Mouse (Mus musculus) c-Kit-positive CD71-positive TER-119-positive erythroid progenitor cells, embryonic 14.5 days (primary cell): ENCODE measurements around the gene Gstt3.
"Not testable (repeated sequence)": the region's sequence is repeated elsewhere in the genome, so short reads cannot be mapped to it uniquely, and the experiment has no call there.

Source experiments
- DNase-seq: peaks from one replicate; pipeline ENCODE4 v3.0.0-alpha.2; 2013; ENCODE audit warnings: low spot score

The Gstt3 gene

DNA sequence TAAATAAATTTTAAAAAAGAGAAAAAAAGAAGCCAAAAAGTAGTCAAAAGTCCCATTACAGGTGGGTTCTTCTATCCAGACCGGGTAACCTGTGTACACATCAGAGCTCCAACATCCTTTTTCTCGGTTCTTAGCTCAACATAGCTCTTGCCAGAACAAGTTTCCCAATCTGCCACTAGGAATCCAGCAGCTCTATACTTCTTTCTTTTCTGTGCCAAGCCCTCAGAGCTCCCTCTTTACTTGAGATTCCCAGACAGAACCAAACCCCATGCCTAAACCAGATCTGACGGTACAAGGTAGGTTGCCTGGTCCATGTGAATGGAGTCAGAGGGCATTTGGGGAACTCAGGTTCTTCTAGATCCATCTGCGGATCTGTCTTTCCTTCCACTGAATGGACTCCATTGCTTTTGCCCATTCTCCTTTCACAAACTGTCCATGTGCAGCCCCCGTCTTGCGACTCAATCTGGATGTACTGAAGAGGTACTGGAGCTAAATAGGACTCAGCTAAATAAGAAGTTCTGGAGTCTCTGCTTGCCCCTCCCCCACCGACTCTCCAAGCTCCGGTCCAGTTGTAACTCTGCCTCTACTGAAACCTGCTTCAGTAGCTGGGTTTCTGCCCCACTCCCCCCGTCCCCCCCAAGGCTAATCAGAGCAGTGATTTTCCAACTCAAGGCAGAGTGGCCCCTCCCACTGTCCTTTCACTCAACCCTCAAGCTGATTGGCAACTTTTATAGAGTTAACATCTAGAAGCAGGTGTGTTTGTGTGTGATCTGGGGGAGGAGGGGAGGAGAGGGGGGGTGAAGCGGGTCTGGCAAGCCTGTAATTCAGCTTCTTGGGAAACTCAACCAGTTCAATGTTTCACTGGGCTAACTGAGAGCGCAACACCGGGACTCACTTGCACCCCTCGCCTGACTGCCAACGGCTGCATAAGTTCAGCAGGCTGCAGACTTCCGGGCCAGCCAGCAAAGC lies 1.7 kb downstream of the Gstt3 start:
- no peak for DNase-seq

DNA sequence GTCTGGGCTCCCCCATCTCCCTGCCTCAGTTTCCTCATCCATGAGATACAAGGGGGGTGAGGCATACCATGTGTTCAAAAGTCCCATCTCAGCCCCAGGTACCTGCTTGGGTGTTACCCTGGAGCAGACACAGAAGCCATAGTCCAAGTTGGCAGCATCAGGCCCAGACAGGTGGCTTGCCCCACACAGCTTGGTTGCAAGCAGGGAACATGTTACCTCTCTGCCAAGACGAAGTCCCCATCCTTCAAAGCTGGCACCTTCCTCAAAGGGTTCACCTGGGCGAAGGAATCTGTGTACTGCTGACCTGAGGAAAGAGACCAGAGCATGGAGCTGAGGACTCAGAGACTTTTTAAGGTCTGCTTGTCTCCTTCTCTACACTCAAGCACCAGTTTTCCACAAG lies 3.3 kb downstream of the Gstt3 start:
- DNase-seq = no peak

DNA sequence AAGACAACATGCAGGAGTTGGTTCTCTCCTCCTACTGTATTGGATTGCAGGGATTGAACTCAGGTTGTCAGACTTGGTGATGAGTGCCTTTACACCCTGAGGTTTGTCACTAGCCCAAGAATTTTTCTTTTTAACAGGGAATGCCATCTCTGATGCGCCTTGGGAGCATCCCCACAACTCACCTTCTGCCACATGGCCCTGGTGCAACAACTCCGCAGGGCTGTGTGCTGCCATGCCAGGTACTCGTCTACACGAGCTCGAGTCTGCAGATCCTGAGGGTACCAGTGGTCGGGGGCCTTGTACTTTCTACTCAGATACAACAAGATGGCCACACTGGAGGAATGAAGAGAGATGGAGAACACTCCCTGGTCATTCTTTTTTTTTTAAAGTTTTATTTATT lies 4.7 kb downstream of the Gstt3 start:
- DNase-seq = no peak

DNA sequence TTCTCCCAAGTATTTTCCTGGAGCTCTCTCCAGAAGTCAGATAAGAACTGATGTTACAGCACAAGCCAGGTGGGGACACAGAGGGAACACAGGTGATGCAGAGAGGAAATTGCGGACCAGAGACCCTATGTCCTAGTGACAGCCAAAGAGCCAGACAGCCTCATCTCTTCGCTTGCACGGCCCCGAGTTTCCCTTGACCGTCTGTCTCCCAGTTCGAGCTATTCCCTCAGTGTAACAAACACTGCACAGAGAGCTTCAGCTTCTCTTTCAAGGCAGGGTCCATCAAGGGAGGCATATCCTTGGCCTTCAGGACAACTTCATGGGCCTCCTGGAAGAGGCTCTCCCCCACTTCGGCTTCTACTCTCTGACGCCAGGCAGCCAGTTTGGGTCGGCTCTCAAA lies 6.6 kb downstream of the Gstt3 start:
- no peak for DNase-seq

DNA sequence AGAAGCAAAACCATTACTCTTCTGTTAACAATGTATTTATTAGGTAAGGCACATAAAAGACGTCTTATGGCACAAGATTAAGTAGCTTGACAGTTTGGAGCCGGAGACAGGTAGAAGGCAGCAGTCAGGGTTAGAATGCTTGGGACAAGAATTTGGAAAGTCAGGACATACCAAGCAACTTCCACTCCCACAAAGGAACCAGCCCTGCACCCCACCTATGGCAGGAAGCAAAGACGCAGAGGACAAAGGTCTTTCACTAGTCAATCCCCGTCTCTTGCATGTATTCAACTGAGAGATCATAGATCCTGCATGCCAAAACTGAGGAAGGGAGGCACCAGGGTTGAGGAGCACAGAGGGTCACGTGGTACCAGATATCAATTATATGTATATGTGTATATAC lies 7.1 kb downstream of the Gstt3 start:
- DNase-seq = no peak

DNA sequence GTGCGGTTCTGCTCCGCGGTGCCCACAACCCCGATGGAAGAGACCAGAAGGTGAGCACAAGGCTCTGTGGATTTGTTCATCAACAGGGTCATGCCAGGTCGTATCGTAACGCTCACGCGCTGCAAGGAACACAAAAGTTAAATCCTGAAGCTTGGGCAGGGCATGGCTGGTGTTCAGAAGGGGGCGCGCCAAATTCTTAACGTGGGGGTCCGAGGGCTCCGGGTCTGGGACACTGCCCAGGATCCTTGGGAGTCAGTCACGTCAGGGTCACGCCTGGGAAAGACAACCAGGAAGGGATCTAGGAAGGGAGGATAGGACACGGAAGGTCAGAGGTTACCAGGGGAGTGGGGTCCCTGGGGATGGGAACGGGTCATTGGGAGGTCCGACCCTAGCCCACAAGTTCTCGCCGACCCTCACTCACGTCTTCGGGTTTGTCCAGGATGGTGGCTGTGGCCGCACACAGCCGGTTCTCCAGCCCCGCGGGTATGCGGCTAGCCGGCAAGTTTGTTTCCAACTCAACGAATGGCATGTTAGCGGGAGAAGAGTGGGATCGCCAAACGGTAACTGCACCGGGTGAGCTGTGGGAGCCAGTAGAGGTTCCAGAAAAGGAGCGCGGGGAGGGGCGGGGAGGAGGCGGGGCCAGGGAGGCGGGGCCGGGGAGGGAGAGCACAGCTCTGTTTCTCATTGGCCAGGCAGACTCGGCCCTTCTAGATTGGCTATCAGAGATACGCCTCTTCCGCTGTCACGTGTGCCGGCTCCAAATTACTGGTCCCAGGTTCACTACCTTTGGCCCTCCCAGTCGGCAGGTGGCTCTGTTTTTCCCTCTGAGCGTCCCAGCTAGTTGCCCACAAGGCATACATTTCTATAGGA lies 8.2 kb downstream of the Gstt3 start, which contains the start of gene Ddt:
Gene Ddt, minus strand, starts transcription at position 620 of the 870 bp plus-strand sequence.
- DNase-seq = peak; percentile 86

DNA sequence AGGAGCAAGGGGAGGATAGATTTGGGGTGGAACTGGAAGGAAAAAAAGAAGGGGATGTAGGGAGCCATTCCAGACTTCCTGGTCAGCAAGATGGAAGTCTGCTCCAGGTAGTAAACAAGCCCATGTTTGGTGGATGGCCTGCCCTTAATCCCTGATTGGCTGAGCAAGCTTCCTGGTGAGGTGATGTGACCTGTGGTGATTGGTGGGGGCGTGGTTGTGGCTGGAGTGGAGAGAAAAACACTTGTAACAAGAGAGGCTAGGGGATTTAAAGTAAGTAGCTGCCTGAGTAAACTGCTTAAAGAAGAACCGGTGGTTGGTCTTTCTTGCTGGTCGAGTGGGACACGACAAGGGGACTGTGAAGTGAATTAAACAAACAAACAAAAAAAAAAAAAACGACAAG lies 13.5 kb downstream of the Gstt3 start:
- not testable (repeated sequence) for DNase-seq

DNA sequence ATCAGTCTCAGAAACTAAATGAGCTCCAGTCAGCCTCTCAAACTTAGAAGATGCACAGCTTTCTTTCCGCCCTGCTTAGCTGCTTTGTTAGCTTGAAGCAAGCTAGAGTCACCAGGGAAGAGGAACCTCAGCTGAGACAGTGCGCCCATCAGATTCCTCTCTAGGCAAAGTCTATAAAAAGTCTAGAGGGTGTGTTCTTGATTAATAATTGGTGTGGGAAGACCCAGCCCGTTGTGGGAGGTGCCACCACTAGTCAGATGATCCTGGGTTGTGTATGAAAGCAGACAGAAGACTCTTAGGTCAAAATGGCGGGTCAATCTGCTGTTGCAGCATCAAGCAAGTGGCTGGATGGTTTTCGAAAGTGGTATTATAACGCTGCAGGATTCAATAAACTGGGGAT lies 14.4 kb downstream of the Gstt3 start:
- no peak for DNase-seq

DNA sequence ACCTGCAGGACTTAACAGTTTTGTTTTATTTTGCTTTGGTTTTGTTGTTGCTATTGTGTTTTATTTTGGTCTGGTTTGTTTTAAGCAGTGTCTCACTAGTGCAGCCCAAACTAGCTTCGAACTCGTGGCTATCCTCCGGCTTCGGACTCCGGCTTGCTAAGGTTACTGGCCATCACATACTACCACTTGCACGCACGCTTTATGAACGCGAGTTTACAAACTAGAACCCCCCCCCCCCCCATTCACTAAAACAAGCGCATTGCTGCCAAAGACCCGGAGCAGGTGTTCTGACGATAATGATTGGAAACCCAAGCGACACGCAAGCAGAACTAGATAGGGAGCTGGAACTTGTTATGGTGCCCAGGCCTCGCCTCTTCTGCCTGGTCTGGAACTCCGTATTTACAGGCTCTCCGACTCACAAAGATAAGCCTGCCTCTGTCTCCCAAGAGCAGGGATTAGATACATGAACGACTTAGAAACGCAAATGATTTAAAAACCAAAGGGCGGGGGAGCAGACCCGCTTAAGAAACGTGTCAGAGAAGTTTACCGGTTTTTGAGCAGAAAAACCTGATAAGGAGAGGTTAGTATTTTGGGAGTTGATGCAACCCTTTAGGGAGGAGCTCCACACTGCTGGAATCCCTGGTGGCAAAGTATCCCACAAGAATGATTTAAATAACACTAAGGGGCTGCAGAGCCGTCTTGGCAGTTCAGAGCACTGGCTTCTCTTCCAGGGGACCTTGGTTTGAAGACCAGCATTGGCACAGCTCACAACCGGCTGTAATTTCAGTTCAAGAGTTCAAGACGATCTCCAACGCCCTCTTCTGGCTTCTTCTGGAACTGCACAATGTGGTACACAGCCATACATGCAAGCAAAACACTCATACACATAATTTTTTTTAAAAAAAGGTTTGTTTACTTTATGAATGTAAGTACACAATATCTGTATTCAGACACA lies 16.4 kb downstream of the Gstt3 start:
- peak; percentile 95 for DNase-seq

DNA sequence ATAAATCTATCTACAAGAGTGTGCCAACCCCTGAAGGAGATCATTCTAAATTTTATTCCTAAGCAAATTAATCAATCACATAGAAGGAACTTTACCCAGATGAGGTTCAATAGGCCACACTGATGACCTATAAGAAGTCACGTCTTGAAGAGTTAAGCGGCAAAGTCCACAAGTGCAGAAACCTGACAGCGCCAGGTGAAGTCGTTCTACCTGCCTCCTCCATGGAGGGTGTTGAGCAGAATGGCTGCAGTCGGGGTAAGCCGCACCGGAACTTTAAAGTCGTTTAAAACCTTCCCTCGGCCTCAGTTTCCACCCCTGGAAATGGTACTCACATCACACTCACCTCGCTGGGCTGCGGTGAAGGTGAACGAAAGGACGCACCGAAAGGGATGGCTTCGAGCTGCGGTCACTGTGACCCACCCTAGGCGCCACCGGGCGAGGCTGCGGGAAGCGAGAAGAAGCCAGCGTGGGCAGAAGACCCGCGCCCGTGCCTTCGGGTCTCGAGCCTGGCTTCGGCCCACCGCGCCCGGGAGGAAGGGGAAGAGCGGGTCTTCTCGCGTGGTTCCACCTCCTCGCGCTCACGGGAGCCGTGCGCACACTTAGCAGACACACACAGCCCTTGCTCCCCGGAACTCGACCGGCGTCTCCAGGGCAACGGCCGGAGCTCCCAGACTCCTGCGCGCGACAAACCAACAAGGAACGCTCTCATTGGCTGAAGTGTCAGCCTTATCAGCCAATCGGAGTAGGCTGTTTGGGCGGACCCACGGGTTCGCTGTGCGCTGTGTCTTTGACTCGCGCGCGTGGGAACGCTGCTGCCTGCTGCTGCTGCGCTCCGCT lies 17.3 kb downstream of the Gstt3 start, which contains the start of gene Cabin1:
Gene Cabin1, minus strand, starts transcription at position 660 of the 837 bp plus-strand sequence.
- DNase-seq = peak; percentile 99

DNA sequence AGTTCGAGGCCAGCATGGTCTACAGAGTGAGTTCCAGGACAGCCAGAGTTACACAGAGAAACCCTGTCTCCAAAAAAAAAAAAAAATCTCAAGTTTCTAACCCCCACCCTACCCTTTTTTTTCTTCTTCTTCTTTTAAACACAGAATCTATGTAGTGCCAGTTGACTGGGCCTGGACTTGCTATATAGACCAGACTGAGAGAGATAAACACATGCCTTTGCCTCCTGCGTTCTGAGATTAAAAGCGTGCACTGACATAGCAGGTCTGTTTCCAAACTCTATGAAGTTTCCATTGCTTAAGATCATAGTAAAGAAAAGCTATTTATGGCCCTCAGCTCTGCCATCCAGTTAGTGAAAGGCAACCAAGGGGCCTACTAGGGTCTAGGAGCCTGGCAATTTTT lies 18.8 kb downstream of the Gstt3 start:
- DNase-seq = peak; percentile 54

DNA sequence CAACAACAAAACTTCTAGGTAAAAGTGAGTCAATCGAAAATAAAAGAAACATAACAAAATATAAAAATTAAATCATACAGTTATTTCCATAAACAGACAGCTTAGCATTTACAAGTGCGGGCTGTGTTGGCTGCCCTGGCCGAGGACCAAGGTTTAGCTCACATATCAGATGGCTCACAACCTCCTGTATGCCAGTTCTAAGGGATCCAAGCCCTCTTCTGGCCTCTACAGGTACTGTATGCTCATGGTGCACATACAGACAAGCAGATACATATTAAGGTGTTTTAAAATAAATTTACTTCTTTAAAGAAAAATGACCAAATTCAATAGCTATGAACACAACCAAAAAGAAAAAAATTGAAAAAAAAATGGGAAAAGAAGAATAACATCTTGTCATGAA lies 20.9 kb downstream of the Gstt3 start:
- DNase-seq = no peak

DNA sequence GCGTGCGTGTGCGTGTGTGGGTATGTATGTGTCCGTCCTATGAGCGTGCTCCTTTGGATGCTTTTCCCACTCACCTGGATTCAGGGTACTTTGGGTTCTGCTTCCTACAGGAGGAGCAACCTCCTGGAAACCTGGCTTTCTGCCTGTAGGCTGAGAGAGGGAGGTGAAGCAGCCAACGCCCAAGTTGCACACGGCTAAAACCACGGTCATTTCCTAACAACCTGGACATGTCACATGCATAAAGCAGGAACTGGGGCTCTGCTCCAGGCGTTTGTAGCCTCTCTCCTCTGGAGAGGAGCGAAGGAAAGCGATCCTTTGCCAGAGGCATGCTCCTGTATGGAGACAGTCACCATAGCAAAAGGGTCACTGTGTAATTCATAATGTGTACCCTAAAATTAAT lies 24.5 kb downstream of the Gstt3 start:
- no peak for DNase-seq

DNA sequence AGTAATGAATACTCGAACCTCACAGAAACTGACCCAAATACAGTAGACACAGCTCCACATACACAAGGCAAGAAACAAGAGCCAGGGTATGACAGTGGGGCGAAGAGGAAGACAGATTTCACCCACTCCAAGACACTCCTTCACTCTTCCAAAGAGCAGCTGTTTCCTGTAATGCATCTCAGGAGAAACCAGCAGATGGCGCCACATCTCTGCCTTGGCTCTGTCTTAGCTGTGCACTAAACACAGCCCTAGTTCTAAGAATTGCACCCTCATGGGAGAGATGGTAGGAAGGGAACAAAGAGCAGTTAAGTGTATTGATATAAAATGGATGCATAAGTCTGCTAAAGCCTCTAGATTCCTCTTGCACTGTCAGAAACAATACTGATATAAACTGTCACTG lies 37.2 kb downstream of the Gstt3 start:
- DNase-seq = peak; percentile 76

DNA sequence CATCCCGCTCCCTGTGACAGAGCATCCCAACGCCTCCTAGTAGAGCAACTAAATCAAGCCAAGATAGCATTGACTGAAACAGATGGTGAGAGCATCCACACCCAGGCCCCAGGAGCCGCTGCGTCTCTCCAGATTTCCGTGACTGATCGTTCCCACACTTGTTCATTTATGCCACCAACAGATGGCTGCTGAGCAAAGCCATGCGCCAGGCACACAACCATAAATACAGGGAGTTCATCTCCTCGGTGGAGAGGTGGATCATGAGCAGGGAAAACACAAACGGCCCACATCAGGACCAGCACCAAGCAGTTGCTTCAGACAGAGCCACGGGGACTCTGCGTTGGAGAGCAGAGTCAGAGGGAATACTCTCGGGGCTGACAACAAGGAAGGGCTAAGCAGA lies 37.8 kb downstream of the Gstt3 start:
- DNase-seq = no peak

DNA sequence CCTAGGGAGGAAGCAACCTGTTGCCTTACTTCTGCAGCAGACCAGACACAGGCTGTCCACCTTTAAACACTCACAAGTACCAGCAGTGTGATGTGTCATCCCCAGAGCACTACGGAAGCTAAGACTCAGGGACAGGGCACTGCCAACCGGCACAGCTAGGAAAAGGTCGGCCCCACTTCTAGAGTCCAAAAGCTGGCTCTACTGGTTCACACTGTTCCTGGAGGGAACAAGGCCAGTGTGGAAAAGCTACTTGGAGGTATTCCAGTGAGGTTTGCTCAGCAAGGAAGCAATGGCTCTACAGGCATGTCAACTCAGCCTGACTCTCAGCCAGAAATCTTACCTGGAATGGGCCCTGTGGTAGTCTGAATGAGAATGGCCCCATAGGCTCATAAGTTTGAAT lies 40.3 kb downstream of the Gstt3 start:
- DNase-seq = no peak

DNA sequence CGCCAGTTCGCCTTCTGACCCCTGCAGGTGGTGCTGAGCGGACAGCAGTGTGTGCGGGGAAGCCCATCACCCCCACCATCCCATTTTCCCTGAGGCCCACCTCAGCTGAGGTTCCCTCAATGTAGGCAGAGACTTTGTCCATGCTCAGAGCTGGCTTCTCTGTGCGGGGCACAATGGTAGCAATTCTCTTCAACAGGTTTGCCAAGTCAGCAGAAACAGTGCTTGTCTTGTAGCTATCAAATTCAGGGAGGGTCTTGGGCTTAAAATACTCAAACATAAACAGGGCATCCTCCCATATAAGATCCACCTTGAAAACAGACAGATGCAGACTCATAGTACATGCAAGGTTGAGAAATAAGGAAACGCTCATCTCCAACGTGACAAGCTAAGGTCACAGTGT lies 55.8 kb downstream of the Gstt3 start:
- DNase-seq = no peak
